Mouse (Mus musculus): ENCODE measurements around the gene Nlrc5.

Gene Nlrc5

GRCm38 (mm10) chr8:94566446-94567158, 132.4 kb downstream of the Nlrc5 start:
- DNase-seq (ENCODE audit: low read depth, low spot score): no peak

- no peak for DNase-seq (ENCODE audit: low read depth, low spot score)
These were observed 133.1 kb downstream of the Nlrc5 start for GRCm38 (mm10) chr8:94567159-94567849.

- DNase-seq (ENCODE audit: low read depth, low spot score): no peak
These were observed 133.9 kb downstream of the Nlrc5 start for GRCm38 (mm10) chr8:94568098-94568497.

DNA sequence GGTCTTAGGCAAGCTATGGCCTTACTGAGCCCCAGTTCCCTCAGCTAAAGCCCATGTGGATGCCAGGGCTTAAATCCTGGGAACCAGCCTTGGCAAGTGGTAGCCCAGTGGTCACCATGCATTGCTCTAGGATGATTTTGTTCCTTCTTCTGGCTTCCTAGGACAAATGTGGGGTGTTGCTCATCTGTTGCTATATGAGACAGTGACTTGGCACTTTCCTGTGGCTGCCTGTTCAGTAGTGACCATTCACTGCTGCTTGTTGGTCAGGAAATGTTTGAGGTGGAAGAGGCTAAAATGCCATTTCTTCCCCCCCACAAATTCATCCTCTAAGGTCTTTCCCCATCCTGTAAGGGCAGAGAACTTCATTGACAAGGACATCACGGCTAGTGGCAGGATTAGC, 135.3 kb downstream of the Nlrc5 start:
- no peak for DNase-seq (ENCODE audit: low read depth, low spot score)

GRCm38 (mm10) chr8:94571896-94572295, 137.7 kb downstream of the Nlrc5 start:
- no peak for DNase-seq (ENCODE audit: low read depth, low spot score)

GRCm38 (mm10) chr8:94574159-94574907, 140.2 kb downstream of the Nlrc5 start:
- DNase-seq (ENCODE audit: low read depth, low spot score): no peak

DNA sequence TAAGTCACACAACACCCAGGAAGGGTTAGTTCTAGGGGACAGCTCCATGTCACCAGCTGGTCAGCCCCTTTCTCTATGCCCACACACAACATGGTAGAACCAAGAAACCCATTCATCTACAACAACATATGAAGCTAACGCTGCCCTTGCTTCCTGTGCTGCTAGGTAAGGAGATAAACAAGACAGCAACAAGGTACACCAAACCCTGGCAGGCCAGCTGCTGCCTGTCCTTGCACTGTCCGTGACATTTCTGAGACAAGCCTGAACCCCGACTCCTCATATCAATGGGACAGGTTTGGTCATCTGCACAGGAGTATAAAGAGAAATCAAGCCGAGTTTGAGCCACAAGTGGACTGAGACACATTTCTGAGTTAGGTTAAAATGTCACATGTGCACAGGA, 141.0 kb downstream of the Nlrc5 start:
- no peak for DNase-seq (ENCODE audit: low read depth, low spot score)
